ENCODE assay signal across 8 mouse cellular contexts in genomic region chr14:102994662-102995561, GRCm38 (mm10). TPM values are rescaled to one million over a fixed set of nuclear protein-coding genes. Genes with fewer than 3 reads are reported as not detected.
A peak's percentile ranks its signal among the peaks of the same experiment; 100 is the strongest.
DNase-seq lines count a peak whose midpoint lies in the region; ATAC-seq lines count a peak whose summit lies in the region.

No protein-coding gene starts in this region.

- peaks cover 4% of the 10 kb centered on the region; the same call in 1 of the 2 replicates for H3K4me1 ChIP-seq in embryonic facial prominence, embryonic 13.5 days
- H3K4me1 ChIP-seq in heart, embryonic 12.5 days (replicated peaks): no peaks in the 10 kb centered on the region
- no peaks in the 10 kb centered on the region for H3K4me1 ChIP-seq in kidney, embryonic 16.5 days (ENCODE audit: insufficient read depth, low read length)
- no peaks in the 10 kb centered on the region for H3K4me1 ChIP-seq in liver, embryonic 11.5 days (replicated peaks; ENCODE audit: control insufficient read depth, insufficient read depth, low read length)
- no peaks in the 10 kb centered on the region for H3K4me1 ChIP-seq in neural tube, embryonic 12.5 days

- H3K9me3 ChIP-seq in embryonic facial prominence, embryonic 13.5 days: no peaks in the 10 kb centered on the region
- no peaks in the 10 kb centered on the region for H3K9me3 ChIP-seq in heart, embryonic 12.5 days (replicated peaks)
- H3K9me3 ChIP-seq in kidney, embryonic 16.5 days (ENCODE audit: low read length): no peaks in the 10 kb centered on the region
- no peaks in the 10 kb centered on the region for H3K9me3 ChIP-seq in liver, embryonic 11.5 days (ENCODE audit: control insufficient read depth, low read length)
- H3K9me3 ChIP-seq in neural tube, embryonic 12.5 days: no peaks in the 10 kb centered on the region

- H3K4me3 ChIP-seq in embryonic facial prominence, embryonic 13.5 days: no peak overlapping the region
- H3K4me3 ChIP-seq in heart, embryonic 12.5 days: no peak overlapping the region
- no peak overlapping the region for H3K4me3 ChIP-seq in kidney, embryonic 16.5 days (ENCODE audit: low read length)
- no peak overlapping the region for H3K4me3 ChIP-seq in liver, embryonic 11.5 days (ENCODE audit: low read depth, low read length)
- no peak overlapping the region for H3K4me3 ChIP-seq in neural tube, embryonic 12.5 days

- no peak overlapping the region for H3K4me2 ChIP-seq in embryonic facial prominence, embryonic 13.5 days
- no peak overlapping the region for H3K4me2 ChIP-seq in heart, embryonic 12.5 days
- no peak overlapping the region for H3K4me2 ChIP-seq in kidney, embryonic 16.5 days (replicated peaks; ENCODE audit: low read depth, low read length)
- H3K4me2 ChIP-seq in liver, embryonic 11.5 days: no peak overlapping the region
- H3K4me2 ChIP-seq in neural tube, embryonic 12.5 days (replicated peaks): no peak overlapping the region

- WGBS in embryonic facial prominence, embryonic 13.5 days: 20% methylated on average over 6 of the region's 6 CpGs
- WGBS in heart, embryonic 12.5 days: 23% methylated on average over 6 of the region's 6 CpGs
- 18% methylated on average over 6 of the region's 6 CpGs for WGBS in kidney, embryonic 16.5 days
- WGBS in liver, embryonic 11.5 days: 20% methylated on average over 6 of the region's 6 CpGs
- WGBS in neural tube, embryonic 12.5 days: 19% methylated on average over 6 of the region's 6 CpGs

- 0 out of 2 replicates have a peak, but pooled peaks cover 6% of the 10 kb centered on the region for H3K27me3 ChIP-seq in embryonic facial prominence, embryonic 13.5 days
- H3K27me3 ChIP-seq in heart, embryonic 12.5 days (replicated peaks): no peaks in the 10 kb centered on the region
- no peaks in the 10 kb centered on the region for H3K27me3 ChIP-seq in kidney, embryonic 16.5 days (ENCODE audit: insufficient read depth, low read length)
- no peaks in the 10 kb centered on the region for H3K27me3 ChIP-seq in liver, embryonic 11.5 days (replicated peaks; ENCODE audit: control insufficient read depth, insufficient read depth, low read length)
- H3K27me3 ChIP-seq in neural tube, embryonic 12.5 days (replicated peaks): no peaks in the 10 kb centered on the region

- DNase-seq in adrenal gland, postnatal 36 days: peak; percentile 73 to 77
- peak; percentile 69 for DNase-seq in liver, embryonic 11.5 days (ENCODE audit: low spot score)
- DNase-seq in telencephalon, adult 2 months (ENCODE audit: low read depth, low spot score): peak; percentile 47

- H3K27ac ChIP-seq in embryonic facial prominence, embryonic 13.5 days: no peak overlapping the region
- H3K27ac ChIP-seq in heart, embryonic 12.5 days (ENCODE audit: poor library complexity, severe bottlenecking): no peak overlapping the region
- H3K27ac ChIP-seq in kidney, embryonic 16.5 days (ENCODE audit: low read length): no peak overlapping the region
- no peak overlapping the region for H3K27ac ChIP-seq in liver, embryonic 11.5 days (ENCODE audit: low read depth, low read length)
- no peak overlapping the region for H3K27ac ChIP-seq in neural tube, embryonic 12.5 days

- peak; percentile 72 for ATAC-seq in CD4-positive, CD25-positive, alpha-beta regulatory T cell, adult 4 months
- 0 out of 2 replicates have a peak, but pooled peaks have one; percentile 62 for ATAC-seq in embryonic facial prominence, embryonic 13.5 days (ENCODE audit: insufficient number of reproducible peaks, insufficient read depth, low FRiP score, low TSS enrichment, low read depth)
- ATAC-seq in heart, embryonic 12.5 days (ENCODE audit: insufficient number of reproducible peaks, low FRiP score): 0 out of 2 replicates have a peak, but pooled peaks have one; percentile 42
- peak; percentile 81 for ATAC-seq in kidney, embryonic 16.5 days (ENCODE audit: low FRiP score, low TSS enrichment)
- ATAC-seq in liver, embryonic 11.5 days (replicated peaks; ENCODE audit: low FRiP score): peak; percentile 54; the same call in 1 of the 2 replicates
- peak; percentile 90 for ATAC-seq in neural tube, embryonic 12.5 days (ENCODE audit: low FRiP score, low read depth)

- H3K36me3 ChIP-seq in embryonic facial prominence, embryonic 13.5 days: no peaks in the 10 kb centered on the region
- H3K36me3 ChIP-seq in heart, embryonic 12.5 days: no peaks in the 10 kb centered on the region
- H3K36me3 ChIP-seq in kidney, embryonic 16.5 days (ENCODE audit: insufficient read depth, low read length): no peaks in the 10 kb centered on the region
- H3K36me3 ChIP-seq in liver, embryonic 11.5 days (ENCODE audit: control insufficient read depth, insufficient read depth, low read length): no peaks in the 10 kb centered on the region
- H3K36me3 ChIP-seq in neural tube, embryonic 12.5 days: no peaks in the 10 kb centered on the region

- no peak overlapping the region for H3K9ac ChIP-seq in embryonic facial prominence, embryonic 13.5 days
- H3K9ac ChIP-seq in heart, embryonic 12.5 days: no peak overlapping the region
- H3K9ac ChIP-seq in kidney, embryonic 16.5 days (replicated peaks; ENCODE audit: low read length): no peak overlapping the region
- H3K9ac ChIP-seq in liver, embryonic 11.5 days (ENCODE audit: low read depth, low read length): no peak overlapping the region
- H3K9ac ChIP-seq in neural tube, embryonic 12.5 days: no peak overlapping the region

RNA-seq across cellular contexts. Expression of gene Kctd12, which starts 12.5 kb away (rescaled TPM):
- polyA plus RNA-seq in CD4-positive, CD25-positive, alpha-beta regulatory T cell, adult 4 months (2017; shearing (Covaris generic)): 1 to 10 TPM; 1.0 to 1.6 TPM
- total RNA-seq in adrenal gland, postnatal 36 days (2021): 10 to 100 TPM; 32.5 to 43.8 TPM
- polyA plus RNA-seq in embryonic facial prominence, embryonic 13.5 days (2015; fragmentation: Nextera tagmentation; extraction: Ambion mirVana): 34.8 and 42.7 TPM in 2 replicates
- polyA plus RNA-seq in heart, embryonic 12.5 days (2016; fragmentation: Nextera tagmentation; extraction: Ambion mirVana): 4.8 and 5.4 TPM in 2 replicates
- 8.9 and 9.0 TPM in 2 replicates for polyA plus RNA-seq in kidney, embryonic 16.5 days (2015; fragmentation: Nextera tagmentation; extraction: Ambion mirVana)
- polyA plus RNA-seq in liver, embryonic 11.5 days (2014; fragmentation: Nextera tagmentation; extraction: Ambion mirVana): 5.8 TPM in 2 replicates
- polyA plus RNA-seq in neural tube, embryonic 12.5 days (2016; fragmentation: Nextera tagmentation; extraction: Ambion mirVana): 10.6 and 13.0 TPM in 2 replicates

RNA-seq across cellular contexts. Expression of gene Acod1, which starts 51.9 kb away (rescaled TPM):
- under 1 TPM; 0.16 to 0.23 TPM for polyA plus RNA-seq in CD4-positive, CD25-positive, alpha-beta regulatory T cell, adult 4 months (2017; shearing (Covaris generic))
- total RNA-seq in adrenal gland, postnatal 36 days (2021): not detected
- polyA plus RNA-seq in embryonic facial prominence, embryonic 13.5 days (2015; fragmentation: Nextera tagmentation; extraction: Ambion mirVana): not detected in 2 replicates
- not detected in 2 replicates for polyA plus RNA-seq in heart, embryonic 12.5 days (2016; fragmentation: Nextera tagmentation; extraction: Ambion mirVana)
- not detected in 2 replicates for polyA plus RNA-seq in kidney, embryonic 16.5 days (2015; fragmentation: Nextera tagmentation; extraction: Ambion mirVana)
- polyA plus RNA-seq in liver, embryonic 11.5 days (2014; fragmentation: Nextera tagmentation; extraction: Ambion mirVana): 0.16 and 0.25 TPM in 2 replicates
- polyA plus RNA-seq in neural tube, embryonic 12.5 days (2016; fragmentation: Nextera tagmentation; extraction: Ambion mirVana): not detected in 2 replicates
